Mouse (Mus musculus): ENCODE results near the gene Mertk.

- TF ChIP-seq CTCF (IDR thresholded peaks at IDR 0.05; ENCODE audit: low read depth) = no peak
- TF ChIP-seq EP300 (IDR thresholded peaks at IDR 0.05; ENCODE audit: low read depth) = no peak
Observed at GRCm38 (mm10) chr2:128728066-128728465, 29.3 kb downstream of the Mertk start.

Measured in liver, embryonic 14.5 days (tissue).